Comparison of ENCODE assay signal across 24 mouse cellular contexts in the genomic region with DNA sequence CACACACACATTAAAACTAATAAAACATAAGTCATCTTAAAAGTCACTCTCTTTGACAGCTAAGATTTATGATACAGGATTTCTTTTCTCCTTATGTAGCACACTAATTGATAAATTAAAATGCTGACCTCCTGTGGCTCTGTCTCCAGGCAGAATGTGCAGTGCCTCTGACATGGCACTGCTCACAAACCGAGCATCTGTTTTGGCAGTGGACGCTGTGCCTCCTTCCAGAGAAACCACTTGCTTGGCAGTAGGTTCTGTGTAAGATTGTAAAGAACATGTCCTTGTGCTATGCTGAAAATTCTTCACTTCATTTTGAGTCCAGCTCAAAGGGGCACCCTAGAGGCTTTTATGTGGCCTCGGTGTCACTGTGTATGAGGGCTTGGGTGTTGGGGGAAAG. TPM values are rescaled to one million over a fixed set of nuclear protein-coding genes. Genes with fewer than 3 reads are reported as not detected.
A peak's percentile ranks its signal among the peaks of the same experiment; 100 is the strongest.
DNase-seq lines count a peak whose midpoint lies in the region; ATAC-seq and TF ChIP-seq lines count a peak whose summit lies in the region.
"Had no signal": no experiment of that assay in that cellular context is flagged by ENCODE, and none has a peak within 500 bp of the region (broad histone marks: within the 10 kb centered on the region; RNA-seq: fewer than 3 reads in every experiment).

No protein-coding gene starts in this region.

- no peak overlapping the region for H3K4me3 ChIP-seq in forebrain, embryonic 13.5 days
- no peak overlapping the region for H3K4me3 ChIP-seq in forebrain, embryonic 10.5 days
- no peak overlapping the region for H3K4me3 ChIP-seq in forebrain, postnatal 0 days (ENCODE audit: low read depth, low read length)
- H3K4me3 ChIP-seq: erythroblast, embryonic 14.5 days; left cerebral cortex, adult 2 months; lung, embryonic 15.5 days; megakaryocyte, embryonic 14.5 days; neural tube, embryonic 15.5 days had no signal

- H3K27ac ChIP-seq in forebrain, embryonic 13.5 days, result no peak overlapping the region
- H3K27ac ChIP-seq in forebrain, embryonic 10.5 days, result no peak overlapping the region
- no peak overlapping the region for H3K27ac ChIP-seq in forebrain, postnatal 0 days (ENCODE audit: low read depth, low read length)
- H3K27ac ChIP-seq: left cerebral cortex, adult 2 months; lung, embryonic 15.5 days; neural tube, embryonic 15.5 days had no signal

- ATAC-seq in forebrain, embryonic 13.5 days, result peak; percentile 53; the same call in 1 of the 2 replicates
- ATAC-seq in forebrain, postnatal 0 days, result peak; percentile 86
- ATAC-seq: Patski had no signal

- H3K4me2 ChIP-seq in forebrain, embryonic 13.5 days, result no peak overlapping the region
- no peak overlapping the region for H3K4me2 ChIP-seq in forebrain, postnatal 0 days (ENCODE audit: low read depth)
- H3K4me2 ChIP-seq: heart, embryonic 11.5 days; liver, embryonic 11.5 days; lung, embryonic 15.5 days; neural tube, embryonic 15.5 days had no signal

- intact Hi-C loops in left cerebral cortex, postnatal 25 days (cut with DNase I), result no loop called here

- H3K27me3 ChIP-seq in forebrain, embryonic 13.5 days, result no peaks in the 10 kb centered on the region
- H3K27me3 ChIP-seq in forebrain, embryonic 10.5 days (ENCODE audit: poor library complexity, severe bottlenecking), result no peaks in the 10 kb centered on the region
- H3K27me3 ChIP-seq in forebrain, postnatal 0 days (ENCODE audit: insufficient read depth, low read length), result no peaks in the 10 kb centered on the region
- H3K27me3 ChIP-seq: CH12.LX; lung, embryonic 15.5 days; megakaryocyte, embryonic 14.5 days; neural tube, embryonic 15.5 days had no signal

- H3K9me3 ChIP-seq in forebrain, embryonic 13.5 days (replicated peaks), result no peaks in the 10 kb centered on the region
- no peaks in the 10 kb centered on the region for H3K9me3 ChIP-seq in forebrain, embryonic 10.5 days
- H3K9me3 ChIP-seq in forebrain, postnatal 0 days (ENCODE audit: low read length), result no peaks in the 10 kb centered on the region
- H3K9me3 ChIP-seq: lung, embryonic 15.5 days; megakaryocyte, embryonic 14.5 days; neural tube, embryonic 15.5 days had no signal

- H3K9ac ChIP-seq in forebrain, embryonic 13.5 days, result no peak overlapping the region
- no peak overlapping the region for H3K9ac ChIP-seq in forebrain, postnatal 0 days
- H3K9ac ChIP-seq: lung, embryonic 15.5 days; neural tube, embryonic 15.5 days had no signal

- no peaks in the 10 kb centered on the region for H3K36me3 ChIP-seq in forebrain, embryonic 13.5 days (ENCODE audit: poor library complexity, severe bottlenecking)
- no peaks in the 10 kb centered on the region for H3K36me3 ChIP-seq in forebrain, embryonic 10.5 days (replicated peaks)
- no peaks in the 10 kb centered on the region for H3K36me3 ChIP-seq in forebrain, postnatal 0 days (ENCODE audit: insufficient read depth)
- H3K36me3 ChIP-seq: lung, embryonic 15.5 days; neural tube, embryonic 15.5 days had no signal

- no peaks in the 10 kb centered on the region for H3K4me1 ChIP-seq in forebrain, embryonic 13.5 days
- no peaks in the 10 kb centered on the region for H3K4me1 ChIP-seq in forebrain, embryonic 10.5 days
- no peaks in the 10 kb centered on the region for H3K4me1 ChIP-seq in forebrain, postnatal 0 days (ENCODE audit: insufficient read depth)
- H3K4me1 ChIP-seq: lung, embryonic 15.5 days; megakaryocyte, embryonic 14.5 days; neural tube, embryonic 15.5 days had no signal

- DNase-seq in forebrain, embryonic 10.5 days (ENCODE audit: extremely low spot score, low spot score), result no peak
- DNase-seq in layer of hippocampus, postnatal 14 days (ENCODE audit: low spot score in 2 of 2), result peak; percentile 17 to 56
- no peak for DNase-seq in layer of hippocampus, adult 9-11 months
- DNase-seq in cerebellum, adult 18-20 months, result peak; percentile 45 to 60
- DNase-seq in forebrain, postnatal 0 days, result peak; percentile 55
- DNase-seq in frontal cortex, postnatal 25 days (ENCODE audit: low spot score in 2 of 2), result no peak
- no peak for DNase-seq in left cerebral cortex, postnatal 25 days (ENCODE audit: low spot score in 2 of 2)
- DNase-seq: adrenal gland, adult 2 months; heart, postnatal 36 days; kidney, adult 11 months; kidney, postnatal 4 days; right cerebral cortex, postnatal 25 days; thymus, postnatal 14 days had no signal

- 73% methylated on average over 3 of the region's 3 CpGs for WGBS in forebrain, embryonic 13.5 days
- WGBS in forebrain, embryonic 10.5 days, result 88% methylated on average over 3 of the region's 3 CpGs
- 33% methylated on average over 3 of the region's 3 CpGs for WGBS in forebrain, postnatal 0 days

- no peak for TF ChIP-seq CTCF in forebrain, postnatal 0 days (IDR thresholded peaks at IDR 0.05; ENCODE audit: low read depth)

RNA-seq across cellular contexts. Expression of gene Dync1i1, which starts 50.0 kb away (rescaled TPM):
- 17.1 and 18.5 TPM in 2 replicates for polyA plus RNA-seq in forebrain, embryonic 13.5 days (2015; fragmentation: Nextera tagmentation; extraction: Ambion mirVana)
- polyA plus RNA-seq in forebrain, embryonic 10.5 days (2016; fragmentation: Nextera tagmentation; extraction: Ambion mirVana), result 1.1 and 1.3 TPM in 2 replicates
- 100 to 1,000 TPM; 143 to 150 TPM for total RNA-seq in layer of hippocampus, postnatal 14 days (2021)
- total RNA-seq in forebrain, postnatal 0 days (2014; rRNA removed), result 132 and 172 TPM in 2 replicates
- polyA plus RNA-seq in forebrain, postnatal 0 days (2015; fragmentation: Nextera tagmentation; extraction: Ambion mirVana), result 134 and 193 TPM in 2 replicates
- total RNA-seq in left cerebral cortex, postnatal 25 days (2021), result 100 to 1,000 TPM; 127 to 134 TPM
- total RNA-seq: CH12.LX; monocyte, adult 5-6 weeks had no signal
- polyA plus RNA-seq: erythroblast, embryonic 14.5 days had no signal

Comparison
In these comparisons a context has a peak if more than half of its experiments do, and no peak if none do; other contexts are left out.
1. DNase-seq: peak in layer of hippocampus, postnatal 14 days (2 of 2), cerebellum, adult 18-20 months (2 of 2) and forebrain, postnatal 0 days (single experiment); none in forebrain, embryonic 10.5 days (single experiment), layer of hippocampus, adult 9-11 months (single experiment), frontal cortex, postnatal 25 days (0 of 2) and left cerebral cortex, postnatal 25 days (0 of 2).